Mouse (Mus musculus): ENCODE measurements around the gene Fcgr1. TPM values are rescaled to one million over a fixed set of nuclear protein-coding genes. Genes with fewer than 3 reads are reported as not detected.

Gene Fcgr1
- polyA plus RNA-seq, 1 experiment: 3.6 TPM

DNA sequence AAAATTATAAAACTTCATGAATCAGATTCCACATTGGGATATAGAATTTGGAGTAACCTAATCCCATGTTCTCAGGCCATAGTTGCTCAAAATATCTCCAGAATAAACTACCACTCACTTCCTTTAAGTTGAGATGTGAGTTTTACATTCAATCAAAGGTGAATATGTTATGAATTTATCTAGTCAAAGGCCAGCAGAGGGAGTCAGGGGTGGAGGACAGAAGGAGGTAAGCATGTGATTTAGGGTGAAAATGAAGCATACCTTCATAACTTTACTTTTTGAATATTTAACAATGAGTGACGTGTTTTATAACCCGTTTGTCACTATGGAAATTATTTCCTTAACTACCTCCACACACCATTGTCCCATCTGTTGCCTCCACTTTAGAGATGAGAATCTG is 58.9 kb downstream of the Fcgr1 start:
- H3K4me3 ChIP-seq (ENCODE audit: insufficient read depth, low read length): no peak overlapping the region
- H3K27ac ChIP-seq (ENCODE audit: insufficient read depth, low read length): no peak overlapping the region
- H3K4me1 ChIP-seq (ENCODE audit: control insufficient read depth, insufficient read depth, low read length): peaks cover 2% of the 10 kb centered on the region; the same call in 1 of the 2 replicates
- TF ChIP-seq POLR2A (IDR thresholded peaks at IDR 0.05; ENCODE audit: extremely low read depth, insufficient read depth, low read length): no peak
- TF ChIP-seq CTCF (IDR thresholded peaks at IDR 0.05; ENCODE audit: extremely low read depth, insufficient read depth, low read length): no peak

Other genes with a start within 250 kb of the Fcgr1 start
- gene Vps45, start 235.5 kb downstream of the Fcgr1 start, polyA plus RNA-seq (2012; rRNA removed): 29.9 and 32.1 TPM in 2 replicates
- gene Otud7b, start 189.4 kb downstream of the Fcgr1 start, polyA plus RNA-seq (2012; rRNA removed): 17.3 and 19.9 TPM in 2 replicates
- 13.4 and 14.0 TPM in 2 replicates for gene Mtmr11, start 132.0 kb downstream of the Fcgr1 start, polyA plus RNA-seq (2012; rRNA removed)
- gene Sf3b4, start 121.6 kb downstream of the Fcgr1 start, polyA plus RNA-seq (2012; rRNA removed): 46.0 and 51.1 TPM in 2 replicates
- gene Sv2a, start 112.8 kb downstream of the Fcgr1 start, polyA plus RNA-seq (2012; rRNA removed): 279 and 292 TPM in 2 replicates
- 29.4 and 29.9 TPM in 2 replicates for gene Bola1, start 74.3 kb downstream of the Fcgr1 start, polyA plus RNA-seq (2012; rRNA removed)
- gene Hist2h2ab, start 74.1 kb downstream of the Fcgr1 start, polyA plus RNA-seq (2012; rRNA removed): 1.3 and 2.7 TPM in 2 replicates
- 1.9 and 4.6 TPM in 2 replicates for gene Hist2h2ac, start 73.1 kb downstream of the Fcgr1 start, polyA plus RNA-seq (2012; rRNA removed)
- 7.7 TPM in 2 replicates for gene Hist2h2be, start 72.8 kb downstream of the Fcgr1 start, polyA plus RNA-seq (2012; rRNA removed)
- 9.2 and 10.1 TPM in 2 replicates for gene Hist2h3c2, start 54.8 kb downstream of the Fcgr1 start, polyA plus RNA-seq (2012; rRNA removed)
- gene Hist2h2aa2, start 53.7 kb downstream of the Fcgr1 start, polyA plus RNA-seq (2012; rRNA removed): 5.5 and 18.0 TPM in 2 replicates
- gene Hist2h2aa1, start 48.5 kb downstream of the Fcgr1 start, polyA plus RNA-seq (2012; rRNA removed): 137 and 156 TPM in 2 replicates
- not detected in 2 replicates for gene Hist2h3c1, start 47.3 kb downstream of the Fcgr1 start, polyA plus RNA-seq (2012; rRNA removed)
- gene Hist2h4, start 30.7 kb downstream of the Fcgr1 start, polyA plus RNA-seq (2012; rRNA removed): 3.1 and 3.6 TPM in 2 replicates
- gene Hist2h3b, start 25.3 kb downstream of the Fcgr1 start, polyA plus RNA-seq (2012; rRNA removed): 3.3 and 9.5 TPM in 2 replicates
- 3.7 and 6.7 TPM in 2 replicates for gene Hist2h2bb, start 24.2 kb downstream of the Fcgr1 start, polyA plus RNA-seq (2012; rRNA removed)
- gene BC107364, start 158.3 kb upstream of the Fcgr1 start, polyA plus RNA-seq (2012; rRNA removed): not detected in 2 replicates
- 1.4 and 1.5 TPM in 2 replicates for gene Hfe2, start 231.2 kb upstream of the Fcgr1 start, polyA plus RNA-seq (2012; rRNA removed)